Mouse (Mus musculus): ENCODE measurements around the gene Fbxl22. TPM values are rescaled to one million over a fixed set of nuclear protein-coding genes. Genes with fewer than 3 reads are reported as not detected.

Gene Fbxl22
- polyA plus RNA-seq, 1 experiment from 2014 or later = 0.59 TPM

GRCm38 (mm10) chr9:66483429-66483828 is 31.0 kb downstream of the Fbxl22 start:
- H3K27me3 ChIP-seq = no peaks in the 10 kb centered on the region
- no peak for ATAC-seq
- no peak for TF ChIP-seq CTCF (IDR thresholded peaks at IDR 0.05)
- no peak for DNase-seq (ENCODE audit: low read depth, low spot score)
- in situ Hi-C loops (cut with MboI; ENCODE audit: low pct_unique_long_range_greater_than_20kb) = loop anchor here (10.0 kb wide), 1 partner anchor 301 kb away; no protein-coding TSS in a partner anchor
- ChIA-PET CTCF (no interaction called here), POLR2A (no interaction called here)

- in situ Hi-C loops (cut with MboI; ENCODE audit: low pct_unique_long_range_greater_than_20kb) = no loop called here
Measured at GRCm38 (mm10) chr9:66477785-66478184, 36.6 kb downstream of the Fbxl22 start.

GRCm38 (mm10) chr9:66465087-66465486 is 49.3 kb downstream of the Fbxl22 start:
- H3K27me3 ChIP-seq = no peaks in the 10 kb centered on the region
- in situ Hi-C loops (cut with MboI; ENCODE audit: low pct_unique_long_range_greater_than_20kb) = no loop called here
- TF ChIP-seq CTCF (IDR thresholded peaks at IDR 0.05) = peak; percentile 65
- ChIA-PET CTCF (no interaction called here), POLR2A (interaction anchor here (0.9 kb wide), 1 partner anchor 48 kb away, joined by 3 read pairs; no protein-coding TSS in a partner anchor)
- ATAC-seq (no peak), DNase-seq (ENCODE audit: low read depth, low spot score) (peak; percentile 9)

More at GRCm38 (mm10) chr9:66477785-66478184, 36.6 kb downstream of the Fbxl22 start:
- no peak for TF ChIP-seq CTCF (IDR thresholded peaks at IDR 0.05)
- ATAC-seq (no peak), DNase-seq (ENCODE audit: low read depth, low spot score) (no peak)
- CTCF ChIA-PET = no interaction called here
- POLR2A ChIA-PET = no interaction called here
- H3K27me3 ChIP-seq = no peaks in the 10 kb centered on the region

Other genes with a start within 250 kb of the Fbxl22 start
- gene Herc1, start 164.1 kb downstream of the Fbxl22 start, polyA plus RNA-seq (2021) = 16.2 TPM
- gene Usp3, start 78.5 kb upstream of the Fbxl22 start, polyA plus RNA-seq (2021) = 57.5 TPM
- gene Car12, start 199.1 kb upstream of the Fbxl22 start, polyA plus RNA-seq (2021) = 27.9 TPM

All from Patski (cell line).